Mouse (Mus musculus) ES-E14 (cell line): ENCODE data around the gene Rad51b. TPM values are rescaled to one million over a fixed set of nuclear protein-coding genes. Genes with fewer than 3 reads are reported as not detected.

Source experiments
- DNase-seq: peaks from one replicate; pipeline ENCODE4 v3.0.0-alpha.2; 2013; ENCODE audit warnings: low read depth, low spot score
- H3K27ac ChIP-seq: 2 replicates; pipeline ENCODE4 v1.5.1; 2012; ENCODE audit warnings: low read depth, mild to moderate bottlenecking, low read length, moderate library complexity, mixed read lengths; ENCODE audit not compliant: poor library complexity, insufficient read depth, severe bottlenecking
- H3K36me3 ChIP-seq: 2 replicates; pipeline ENCODE4 v1.6.1; 2012; ENCODE audit warnings: mild to moderate bottlenecking, low read length, moderate library complexity, mixed read lengths; ENCODE audit not compliant: control insufficient read depth, poor library complexity, insufficient read depth, severe bottlenecking
- H3K4me1 ChIP-seq, 2 experiments: fragments of 150-350 bp in 1 of 2; sonication (generic) in 1 of 2; 2 replicates each; pipeline ENCODE4 v1.6.1; 2012; ENCODE audit warnings: low read length in 2 of 2, mild to moderate bottlenecking in 1 of 2, mixed read lengths in 1 of 2; ENCODE audit not compliant: control insufficient read depth in 2 of 2, insufficient read depth in 2 of 2, poor library complexity in 1 of 2
- H3K4me3 ChIP-seq, 2 experiments: fragments of 150-350 bp in 1 of 2; sonication (generic) in 1 of 2; 2 replicates each; pipeline ENCODE4 v1.5.1; 2012; ENCODE audit warnings: low read length in 2 of 2, low read depth in 1 of 2, mild to moderate bottlenecking in 1 of 2, mixed read lengths in 1 of 2; ENCODE audit not compliant: insufficient read depth in 1 of 2, poor library complexity in 1 of 2, severe bottlenecking in 1 of 2
- H3K9ac ChIP-seq: 2 replicates; pipeline ENCODE4 v1.6.1; 2012; ENCODE audit warnings: low read depth, mild to moderate bottlenecking, low read length, mixed read lengths; ENCODE audit not compliant: poor library complexity, insufficient read depth, severe bottlenecking
- H3K9me3 ChIP-seq: fragments of 150-350 bp; sonication (generic); 2 replicates; pipeline ENCODE4 v1.6.1; 2012; ENCODE audit warnings: low read depth, mild to moderate bottlenecking, low read length; ENCODE audit not compliant: control insufficient read depth, insufficient read depth
- CHD2 ChIP-seq: IDR thresholded peaks from 2 replicates; pipeline ENCODE4 v1.6.1; 2014; ENCODE audit warnings: mild to moderate bottlenecking, low read depth, low read length, inconsistent platforms
- HCFC1 ChIP-seq: IDR thresholded peaks from 2 replicates; pipeline ENCODE4 v1.6.1; 2012; ENCODE audit warnings: low read length, inconsistent platforms, borderline replicate concordance; ENCODE audit not compliant: insufficient read depth
- MAFK ChIP-seq: IDR thresholded peaks from 2 replicates; pipeline ENCODE4 v1.6.1; 2014; ENCODE audit warnings: mild to moderate bottlenecking, low read depth, low read length, inconsistent platforms; ENCODE audit not compliant: insufficient read depth
- ZC3H11A ChIP-seq: IDR thresholded peaks from 2 replicates; pipeline ENCODE4 v1.6.1; 2012; ENCODE audit warnings: low read depth, mild to moderate bottlenecking, inconsistent platforms, low read length, borderline replicate concordance
- ZNF384 ChIP-seq: IDR thresholded peaks from 2 replicates; pipeline ENCODE4 v1.6.1; 2012; ENCODE audit warnings: low read depth, low read length, inconsistent platforms
- in situ Hi-C, 2 experiments: fragments of 600-800 bp; cut with MboI; formaldehyde crosslinking; loops; one replicate each; pipeline ENCODE4 v1.15.1; 2025; ENCODE audit warnings: low sequenced_read_pairs in 2 of 2, inconsistent platforms in 1 of 2; ENCODE audit not compliant: unreplicated experiment in 2 of 2
- total RNA-seq: library from RNA; depleted of rRNA; stranded (reverse); fragments of 300-350 nt; gene quantifications from 2 replicates; pipeline ENCODE4 v1.2.3, GENCODE M21; 2012

Gene Rad51b
- total RNA-seq, 1 experiment = 6.7 TPM

- TF ChIP-seq HCFC1 (no peak), ZNF384 (no peak), ZC3H11A (no peak), CHD2 (no peak), MAFK (no peak)
- no peak for DNase-seq
- H3K4me3 ChIP-seq = no peak overlapping the region
- H3K4me1 ChIP-seq = no peaks in the 10 kb centered on the region
- no peaks in the 10 kb centered on the region for H3K9me3 ChIP-seq
- H3K36me3 ChIP-seq = no peaks in the 10 kb centered on the region
- in situ Hi-C loops = no loop called here
- no peak overlapping the region for H3K27ac ChIP-seq
- no peak overlapping the region for H3K9ac ChIP-seq
Observed at GRCm38 (mm10) chr12:79735882-79736281, 438.8 kb downstream of the Rad51b start.

- no peaks in the 10 kb centered on the region for H3K9me3 ChIP-seq
- H3K9ac ChIP-seq = no peak overlapping the region
- in situ Hi-C loops = no loop called here
- no peak overlapping the region for H3K4me3 ChIP-seq
- DNase-seq = no peak
- no peak overlapping the region for H3K27ac ChIP-seq
- H3K4me1 ChIP-seq = no peaks in the 10 kb centered on the region
- H3K36me3 ChIP-seq = no peaks in the 10 kb centered on the region
- TF ChIP-seq CHD2 (no peak), ZC3H11A (no peak), HCFC1 (no peak), MAFK (no peak), ZNF384 (no peak)
Observed at GRCm38 (mm10) chr12:79738700-79739099, 441.6 kb downstream of the Rad51b start.

- in situ Hi-C loops = no loop called here
- H3K4me1 ChIP-seq = no peaks in the 10 kb centered on the region
Observed at GRCm38 (mm10) chr12:79739918-79740639, 443.0 kb downstream of the Rad51b start.

GRCm38 (mm10) chr12:79742211-79742610, 445.1 kb downstream of the Rad51b start:
- no peak overlapping the region for H3K4me3 ChIP-seq
- in situ Hi-C loops = no loop called here
- no peaks in the 10 kb centered on the region for H3K36me3 ChIP-seq
- H3K27ac ChIP-seq = no peak overlapping the region
- H3K4me1 ChIP-seq = no peaks in the 10 kb centered on the region
- TF ChIP-seq ZNF384 (no peak), CHD2 (no peak), HCFC1 (no peak), ZC3H11A (no peak), MAFK (no peak)
- DNase-seq = no peak
- H3K9me3 ChIP-seq = no peaks in the 10 kb centered on the region
- H3K9ac ChIP-seq = no peak overlapping the region

More at GRCm38 (mm10) chr12:79739918-79740639, 443.0 kb downstream of the Rad51b start:
- no peak overlapping the region for H3K27ac ChIP-seq
- no peak for DNase-seq
- H3K4me3 ChIP-seq = no peak overlapping the region
- no peak overlapping the region for H3K9ac ChIP-seq
- TF ChIP-seq HCFC1 (no peak), CHD2 (no peak), ZC3H11A (no peak), ZNF384 (no peak), MAFK (no peak)
- H3K9me3 ChIP-seq = no peaks in the 10 kb centered on the region
- H3K36me3 ChIP-seq = no peaks in the 10 kb centered on the region

GRCm38 (mm10) chr12:79744131-79744530, 447.0 kb downstream of the Rad51b start:
- TF ChIP-seq MAFK (no peak), ZC3H11A (no peak), CHD2 (no peak), ZNF384 (no peak), HCFC1 (no peak)
- Histone ChIP-seq H3K4me1 (no peaks in the 10 kb centered on the region), H3K9ac (no peak overlapping the region), H3K27ac (no peak overlapping the region), H3K4me3 (no peak overlapping the region), H3K36me3 (no peaks in the 10 kb centered on the region), H3K9me3 (no peaks in the 10 kb centered on the region)
- in situ Hi-C loops = no loop called here
- DNase-seq = no peak
